Mouse (Mus musculus) embryonic fibroblast, embryonic 13.5 days (primary cell): ENCODE results near the gene Tbc1d14.

ENCODE experiments used
- CTCF ChIP-seq: IDR thresholded peaks from 2 replicates; pipeline ENCODE4 v1.5.1; 2011; ENCODE audit warnings: mild to moderate bottlenecking, control low read depth, low read length, moderate library complexity, borderline replicate concordance; ENCODE audit not compliant: insufficient read depth
- POLR2A ChIP-seq: IDR thresholded peaks from 2 replicates; pipeline ENCODE4 v1.6.1; 2011; ENCODE audit warnings: low read depth, mild to moderate bottlenecking, control low read depth, low read length, moderate library complexity

DNA sequence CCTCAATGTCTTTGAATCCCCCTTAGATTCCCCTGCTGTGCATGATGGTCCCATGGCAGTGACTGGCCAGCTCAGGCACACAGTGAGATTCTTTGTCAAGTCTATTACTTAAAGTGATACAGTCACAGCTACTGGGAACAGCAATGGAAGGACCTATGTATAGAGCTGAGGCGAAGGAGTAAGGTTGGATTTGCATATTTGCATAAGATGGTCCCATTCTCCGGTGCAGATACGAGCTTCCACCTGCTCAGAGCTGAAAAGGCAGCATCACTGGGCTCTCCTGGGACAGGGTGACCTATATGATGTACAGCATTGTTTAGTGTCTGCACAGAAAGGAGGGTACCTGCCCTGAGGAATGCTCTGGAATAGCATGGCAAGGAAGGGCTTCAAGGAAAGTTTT is 1.3 kb upstream of the Tbc1d14 start:
- TF ChIP-seq CTCF (no peak), POLR2A (no peak)
